Mouse (Mus musculus) C3H10T1/2 (cell line): ENCODE measurements around the gene Smad6. TPM values are rescaled to one million over a fixed set of nuclear protein-coding genes. Genes with fewer than 3 reads are reported as not detected.

Source experiments
- polyA plus RNA-seq, 2 experiments: library from polyadenylated mRNA; unstranded; fragments of >200 nt; fragmentation: generic; extraction: Trizol; gene quantifications; one replicate each; pipeline ENCODE4 v1.2.1; 2012; ENCODE audit warnings: missing spikeins in 2 of 2

The Smad6 gene
- 10 to 100 TPM in 1 of 2 experiments, 1 to 10 TPM in 1; 4.7 to 14.4 TPM for polyA plus RNA-seq

GRCm38 (mm10) chr9:64021853-64022561 lies at the start of gene Smad6:
TSS of gene Smad6 (minus strand) at chr9:64022059.

Other genes starting within 250 kb of the Smad6 start
- gene Lctl, start 95.1 kb upstream of the Smad6 start, polyA plus RNA-seq = 1 to 10 TPM in 1 of 2 experiments, under 1 TPM in 1; 0.14 to 8.1 TPM
- 10 to 100 TPM in 1 of 2 experiments, 1 to 10 TPM in 1; 2.0 to 13.5 TPM for gene Zwilch, start 151.0 kb upstream of the Smad6 start, polyA plus RNA-seq
- 1,000 to 10,000 TPM in 1 of 2 experiments, 100 to 1,000 TPM in 1; 398 to 1,055 TPM for gene Rpl4, start 151.3 kb upstream of the Smad6 start, polyA plus RNA-seq
- 10 to 100 TPM in 1 of 2 experiments, 1 to 10 TPM in 1; 2.5 to 25.0 TPM for gene Snapc5, start 157.2 kb upstream of the Smad6 start, polyA plus RNA-seq
- under 1 TPM; 0.04 to 0.12 TPM for gene Uchl4, start 213.1 kb upstream of the Smad6 start, polyA plus RNA-seq
- gene Map2k1, start 231.6 kb upstream of the Smad6 start, polyA plus RNA-seq = 10 to 100 TPM in 1 of 2 experiments, 1 to 10 TPM in 1; 6.1 to 24.1 TPM